Mouse (Mus musculus) kidney, postnatal 25 days (tissue): ENCODE results near the gene Gm12794.
"Not testable (repeated sequence)": the region's sequence is repeated elsewhere in the genome, so short reads cannot be mapped to it uniquely, and the experiment has no call there.

ENCODE experiments used
- DNase-seq, 2 experiments: peaks; one replicate each; pipeline ENCODE4 v3.0.0; 2021; ENCODE audit warnings: mixed read lengths in 2 of 2

Gm12794 gene

DNA sequence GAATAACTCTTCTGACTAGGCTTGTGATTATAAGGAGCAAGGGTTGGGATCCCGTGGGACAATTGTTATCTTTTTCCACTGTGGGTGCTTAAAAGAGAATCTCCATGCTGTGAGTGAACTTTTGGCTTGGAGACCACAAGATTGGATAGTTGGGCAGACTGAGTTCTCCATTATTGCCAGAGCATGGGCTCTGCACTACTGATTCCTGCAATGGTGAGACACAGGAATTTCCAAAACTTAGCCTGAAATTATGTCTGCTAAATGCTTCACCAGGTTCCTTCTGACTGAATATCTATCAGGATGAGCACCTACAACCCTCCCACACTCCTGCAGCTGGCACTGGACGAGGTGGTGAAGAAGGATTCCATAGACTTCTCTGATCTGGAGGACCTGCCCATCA is at the start of gene Gm12794:
Gene Gm12794, plus strand, starts transcription at position 301 of the 400 bp plus-strand sequence.
- not testable (repeated sequence) for DNase-seq

DNA sequence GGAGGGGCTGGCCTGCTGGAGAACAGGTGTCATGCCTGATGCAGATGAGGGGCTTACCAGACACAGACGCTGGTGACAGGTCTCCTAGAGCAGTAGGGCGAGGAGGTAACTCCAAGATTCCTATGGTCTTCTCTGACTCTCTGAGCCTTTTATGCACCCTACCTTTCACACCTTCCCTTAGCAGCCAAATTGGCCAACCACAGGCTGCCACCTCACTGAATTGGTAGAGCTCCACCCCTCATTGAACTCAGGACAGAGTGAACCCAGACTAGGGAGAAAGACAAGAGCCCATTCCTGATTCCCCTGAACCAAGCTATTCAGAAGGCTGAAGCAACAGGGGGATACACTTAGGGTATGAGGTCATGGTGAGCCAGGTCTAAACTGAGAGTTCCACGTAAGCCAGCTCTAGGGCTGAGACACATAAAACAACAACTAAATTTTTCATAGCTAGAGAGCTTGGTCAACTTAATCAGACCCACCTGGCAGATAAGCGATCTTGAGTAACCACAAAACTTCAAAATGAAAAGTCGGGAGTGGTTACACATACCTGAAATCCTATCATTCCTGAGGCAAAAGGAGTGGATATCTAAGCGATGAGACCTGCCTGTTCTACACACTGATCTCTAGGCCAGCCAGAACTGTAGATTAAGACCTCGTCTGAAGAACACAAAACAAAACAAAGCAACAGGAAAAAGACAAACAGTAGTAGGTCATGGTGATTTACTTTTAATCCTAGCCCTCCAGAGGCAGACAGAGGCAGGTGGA is 46.4 kb upstream of the Gm12794 start, which contains the start of gene C130073F10Rik:
Gene C130073F10Rik, minus strand, starts transcription at position 134 of the 765 bp plus-strand sequence.
- no peak for DNase-seq

GRCm38 (mm10) chr4:101908821-101909220 is 31.4 kb upstream of the Gm12794 start, which contains the start of gene Gm12800:
Gene Gm12800, plus strand, starts transcription at chr4:101909121.
- not testable (repeated sequence) for DNase-seq

- not testable (repeated sequence) for DNase-seq
These were observed 40.7 kb downstream of the Gm12794 start, which contains the start of gene Gm12790 for GRCm38 (mm10) chr4:101980949-101981348. Gene Gm12790, minus strand, starts transcription at chr4:101981049.

- DNase-seq: no peak
These were observed 45.5 kb downstream of the Gm12794 start for GRCm38 (mm10) chr4:101985678-101986077.

GRCm38 (mm10) chr4:101986326-101986725 is 46.1 kb downstream of the Gm12794 start, which contains the start of gene Gm12789:
Gene Gm12789, plus strand, starts transcription at chr4:101986626.
- DNase-seq: not testable (repeated sequence)
